Mouse (Mus musculus) lung, adult 2 months (tissue): ENCODE data around the gene Slc24a5.
"Not testable (repeated sequence)": the region's sequence is repeated elsewhere in the genome, so short reads cannot be mapped to it uniquely, and the experiment has no call there.

Experiments used
- CTCF ChIP-seq: fragments of 200-500 bp; IDR thresholded peaks from 2 replicates; pipeline ENCODE4 v1.5.1; 2011; ENCODE audit warnings: mild to moderate bottlenecking, low read length, control low read depth; ENCODE audit not compliant: insufficient read depth
- POLR2A ChIP-seq: fragments of 200-500 bp; IDR thresholded peaks from 2 replicates; pipeline ENCODE4 v1.6.1; 2011; ENCODE audit warnings: low read depth, mild to moderate bottlenecking, control low read depth, low read length, borderline replicate concordance; ENCODE audit errors: extremely low read depth

DNA sequence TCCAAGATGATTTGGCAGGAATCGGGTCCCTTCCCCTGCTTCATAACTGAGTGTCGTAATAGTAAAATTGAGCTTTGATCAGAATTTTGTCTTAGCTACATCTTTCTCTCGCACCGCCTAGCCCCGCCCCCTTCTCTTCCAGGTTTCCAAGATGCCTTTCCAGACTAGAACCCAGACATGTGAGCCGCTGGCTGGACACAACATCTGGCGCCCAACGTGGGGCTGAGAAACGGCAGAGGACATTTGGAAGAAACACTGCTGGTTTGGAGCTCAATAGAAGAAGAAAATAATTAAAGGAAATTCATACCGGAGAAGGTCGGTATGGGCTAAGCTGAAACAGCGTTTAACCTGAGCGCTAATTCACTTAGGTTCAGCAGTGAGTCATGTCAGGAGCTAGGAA is 36.6 kb downstream of the Slc24a5 start:
- TF ChIP-seq CTCF, POLR2A: not testable (repeated sequence)
